In the genomic region with DNA sequence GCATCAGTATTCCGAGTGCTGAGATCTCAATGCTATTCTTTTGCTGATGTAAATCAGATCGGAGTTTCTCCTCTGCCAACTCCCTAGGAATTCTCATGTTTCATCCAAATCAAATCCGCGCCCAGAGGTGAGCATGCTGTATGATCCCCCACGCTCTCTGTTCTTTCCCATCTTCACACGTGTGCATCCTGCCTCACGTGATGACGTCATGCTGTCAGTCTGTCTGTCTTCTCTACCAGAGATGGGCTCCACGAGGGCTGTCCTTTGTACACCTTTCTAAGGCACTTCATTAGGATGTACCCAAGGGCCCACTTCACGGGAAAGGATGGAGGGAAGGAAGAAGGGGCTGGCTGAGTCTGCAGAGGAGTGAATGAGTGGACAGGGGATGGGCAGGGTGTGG, we compare ENCODE assay signal across 13 mouse cellular contexts.
"Had no signal": no experiment of that assay in that cellular context is flagged by ENCODE, and none has a peak within 500 bp of the region (broad histone marks: within the 10 kb centered on the region; RNA-seq: fewer than 3 reads in every experiment).

No protein-coding gene starts in this region.

- H3K4me3 ChIP-seq: intestine, embryonic 15.5 days; limb, embryonic 15.5 days; midbrain, embryonic 15.5 days; neural tube, embryonic 13.5 days; stomach, embryonic 15.5 days had no signal

- H3K27ac ChIP-seq: intestine, embryonic 15.5 days; limb, embryonic 15.5 days; liver, embryonic 14.5 days; midbrain, embryonic 15.5 days; neural tube, embryonic 13.5 days; stomach, embryonic 15.5 days had no signal

- H3K9ac ChIP-seq: intestine, embryonic 15.5 days; limb, embryonic 15.5 days; liver, embryonic 14.5 days; midbrain, embryonic 15.5 days; neural tube, embryonic 13.5 days; stomach, embryonic 15.5 days had no signal

- H3K4me1 ChIP-seq: intestine, embryonic 15.5 days; limb, embryonic 15.5 days; midbrain, embryonic 15.5 days; neural tube, embryonic 13.5 days had no signal

- H3K36me3 ChIP-seq: intestine, embryonic 15.5 days; limb, embryonic 15.5 days; midbrain, embryonic 15.5 days; neural tube, embryonic 13.5 days; stomach, embryonic 15.5 days had no signal

- ATAC-seq: intestine, embryonic 15.5 days; midbrain, embryonic 15.5 days had no signal

- DNase-seq: kidney, adult 18-20 months; kidney, postnatal 10 days; layer of hippocampus, postnatal 36 days; lung, adult 18-20 months; right cerebral cortex, postnatal 25 days; thymus, postnatal 14 days had no signal

- H3K27me3 ChIP-seq: intestine, embryonic 15.5 days; limb, embryonic 15.5 days; midbrain, embryonic 15.5 days; neural tube, embryonic 13.5 days; stomach, embryonic 15.5 days had no signal

- H3K4me2 ChIP-seq: intestine, embryonic 15.5 days; limb, embryonic 15.5 days; midbrain, embryonic 11.5 days; midbrain, embryonic 15.5 days; neural tube, embryonic 13.5 days; stomach, embryonic 15.5 days had no signal

- H3K9me3 ChIP-seq: intestine, embryonic 15.5 days; limb, embryonic 15.5 days; midbrain, embryonic 15.5 days; neural tube, embryonic 13.5 days; stomach, embryonic 15.5 days had no signal
